Mouse (Mus musculus) heart, adult 2 months (tissue): ENCODE measurements at regions not wholly inside any gene's neighbourhood (a gene's known extent, or its start where the extent isn't known, plus 50 kb on each side); places are given as distances from the start of the nearest gene placed in this dataset.

Source experiments
- CTCF ChIP-seq: fragments of 200-600 bp; IDR thresholded peaks from 2 replicates; pipeline ENCODE4 v1.8.1; 2022; ENCODE audit warnings: antibody characterized with exemption, mild to moderate bottlenecking, moderate library complexity
- EP300 ChIP-seq: fragments of 200-500 bp; IDR thresholded peaks from 2 replicates; pipeline ENCODE4 v1.6.1; 2011; ENCODE audit warnings: low read depth, low read length, control low read depth; ENCODE audit not compliant: insufficient read depth
- POLR2A ChIP-seq: fragments of 200-500 bp; IDR thresholded peaks from 2 replicates; pipeline ENCODE4 v1.6.1; 2011; ENCODE audit warnings: mild to moderate bottlenecking, low read depth, low read length, control low read depth; ENCODE audit not compliant: insufficient read depth

- TF ChIP-seq CTCF = no peak
- no peak for TF ChIP-seq POLR2A
- no peak for TF ChIP-seq EP300
These were observed 393.8 kb downstream of the Otol1 start for GRCm38 (mm10) chr3:70401187-70401586.
